Mouse (Mus musculus): ENCODE measurements around the gene Plcb1. TPM values are rescaled to one million over a fixed set of nuclear protein-coding genes. Genes with fewer than 3 reads are reported as not detected.

Gene Plcb1
- polyA plus RNA-seq, 1 experiment from 2014 or later = 7.7 TPM

DNA sequence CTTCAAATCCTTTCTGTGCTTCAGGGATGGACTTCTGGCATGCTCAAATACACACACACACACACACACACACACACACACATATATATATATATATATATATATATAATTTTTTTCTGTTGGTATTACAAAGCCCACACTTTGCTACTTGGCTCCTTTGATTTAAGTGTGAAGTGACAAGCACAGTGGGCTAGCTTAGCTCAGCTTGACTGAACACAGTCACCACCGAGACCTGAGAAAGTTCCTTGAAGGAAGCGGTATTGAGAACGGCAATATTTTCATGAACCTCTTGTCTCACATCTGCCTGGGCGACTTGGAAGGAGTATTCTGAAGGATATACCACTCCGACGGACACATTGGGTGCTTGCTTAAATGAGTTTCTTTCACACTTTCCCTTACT lies 81.5 kb downstream of the Plcb1 start:
- Histone ChIP-seq H3K36me3 (ENCODE audit: control insufficient read depth, insufficient read depth) (no peaks in the 10 kb centered on the region), H3K9ac (ENCODE audit: low read depth, low read length) (no peak overlapping the region), H3K9me3 (ENCODE audit: control insufficient read depth) (no peaks in the 10 kb centered on the region), H3K4me3 (ENCODE audit: low read depth, low read length) (no peak overlapping the region), H3K27me3 (replicated peaks; ENCODE audit: control insufficient read depth, insufficient read depth, low read length) (no peaks in the 10 kb centered on the region), H3K27ac (ENCODE audit: low read depth, low read length) (no peak overlapping the region), H3K4me2 (replicated peaks; ENCODE audit: low read depth) (no peak overlapping the region), H3K4me1 (replicated peaks; ENCODE audit: control insufficient read depth, insufficient read depth, low read length) (no peaks in the 10 kb centered on the region)
- WGBS = 91% methylated on average over 6 of the region's 6 CpGs
- ATAC-seq = no peak
- TF ChIP-seq CTCF (IDR thresholded peaks at IDR 0.05; ENCODE audit: low read depth) = no peak

DNA sequence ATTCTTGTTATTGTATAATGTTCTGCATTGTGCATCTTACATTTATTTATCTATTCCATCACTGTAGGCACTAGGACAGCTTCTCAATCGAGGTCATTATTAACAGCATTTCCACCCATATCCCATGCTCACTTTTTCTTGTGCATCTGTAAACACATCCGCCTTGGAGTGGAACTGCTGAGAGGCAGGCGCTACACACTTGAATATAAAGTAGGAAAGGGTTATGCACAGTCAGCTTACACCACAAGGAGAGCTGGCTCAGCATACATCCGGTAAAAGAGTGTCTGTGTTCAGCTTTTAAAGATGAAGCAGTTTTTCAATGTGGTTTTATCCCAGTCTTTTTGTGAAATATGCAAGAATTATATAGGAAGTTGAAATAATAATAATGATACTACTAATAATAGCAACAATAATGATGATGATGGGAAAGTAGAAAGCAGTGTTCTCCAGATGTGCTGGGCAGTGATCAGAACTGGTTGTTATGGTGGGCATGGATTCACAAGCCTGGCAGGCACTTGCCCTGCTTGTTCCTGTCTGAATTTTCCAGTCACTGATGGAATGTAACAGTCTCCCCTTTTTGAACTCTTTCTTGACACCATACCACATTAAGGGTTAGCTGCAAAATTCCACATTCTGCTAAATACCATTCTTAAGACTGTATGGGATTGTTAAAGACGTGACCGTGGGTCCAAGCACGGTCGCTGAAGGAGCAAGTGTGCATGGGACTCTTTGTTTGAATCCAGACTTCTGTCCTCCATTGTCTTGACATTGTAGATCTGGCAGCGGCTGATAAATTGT lies 86.0 kb downstream of the Plcb1 start:
- 73% methylated on average over 9 of the region's 9 CpGs for WGBS
- TF ChIP-seq CTCF (IDR thresholded peaks at IDR 0.05; ENCODE audit: low read depth) = no peak
- H3K4me2 ChIP-seq (replicated peaks; ENCODE audit: low read depth) = no peak overlapping the region
- no peaks in the 10 kb centered on the region for H3K4me1 ChIP-seq (replicated peaks; ENCODE audit: control insufficient read depth, insufficient read depth, low read length)
- no peaks in the 10 kb centered on the region for H3K36me3 ChIP-seq (ENCODE audit: control insufficient read depth, insufficient read depth)
- H3K9ac ChIP-seq (ENCODE audit: low read depth, low read length) = no peak overlapping the region
- no peaks in the 10 kb centered on the region for H3K9me3 ChIP-seq (ENCODE audit: control insufficient read depth)
- H3K27me3 ChIP-seq (replicated peaks; ENCODE audit: control insufficient read depth, insufficient read depth, low read length) = no peaks in the 10 kb centered on the region
- H3K27ac ChIP-seq (ENCODE audit: low read depth, low read length) = no peak overlapping the region
- no peak for ATAC-seq
- H3K4me3 ChIP-seq (ENCODE audit: low read depth, low read length) = no peak overlapping the region

DNA sequence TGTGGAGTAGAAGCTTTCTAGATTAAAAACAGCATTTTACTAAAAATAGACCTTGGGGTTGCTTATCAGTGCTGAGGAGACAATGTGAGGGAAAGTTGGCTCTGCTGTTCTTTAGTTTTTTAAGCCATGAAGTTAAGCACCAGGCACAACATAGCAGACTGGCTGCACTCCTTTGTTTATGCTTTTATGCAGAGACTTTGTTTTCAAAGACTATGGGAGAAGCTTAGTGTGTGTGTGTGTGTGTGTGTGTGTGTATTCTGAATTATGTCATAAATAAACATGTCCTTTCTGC lies 86.6 kb downstream of the Plcb1 start:
- H3K9ac ChIP-seq (ENCODE audit: low read depth, low read length) = no peak overlapping the region
- no peak overlapping the region for H3K4me2 ChIP-seq (replicated peaks; ENCODE audit: low read depth)
- no peak overlapping the region for H3K27ac ChIP-seq (ENCODE audit: low read depth, low read length)
- H3K36me3 ChIP-seq (ENCODE audit: control insufficient read depth, insufficient read depth) = no peaks in the 10 kb centered on the region
- TF ChIP-seq CTCF (IDR thresholded peaks at IDR 0.05; ENCODE audit: low read depth) = no peak
- no peak overlapping the region for H3K4me3 ChIP-seq (ENCODE audit: low read depth, low read length)
- H3K9me3 ChIP-seq (ENCODE audit: control insufficient read depth) = no peaks in the 10 kb centered on the region
- H3K4me1 ChIP-seq (replicated peaks; ENCODE audit: control insufficient read depth, insufficient read depth, low read length) = no peaks in the 10 kb centered on the region
- no peak for ATAC-seq
- no peaks in the 10 kb centered on the region for H3K27me3 ChIP-seq (replicated peaks; ENCODE audit: control insufficient read depth, insufficient read depth, low read length)

DNA sequence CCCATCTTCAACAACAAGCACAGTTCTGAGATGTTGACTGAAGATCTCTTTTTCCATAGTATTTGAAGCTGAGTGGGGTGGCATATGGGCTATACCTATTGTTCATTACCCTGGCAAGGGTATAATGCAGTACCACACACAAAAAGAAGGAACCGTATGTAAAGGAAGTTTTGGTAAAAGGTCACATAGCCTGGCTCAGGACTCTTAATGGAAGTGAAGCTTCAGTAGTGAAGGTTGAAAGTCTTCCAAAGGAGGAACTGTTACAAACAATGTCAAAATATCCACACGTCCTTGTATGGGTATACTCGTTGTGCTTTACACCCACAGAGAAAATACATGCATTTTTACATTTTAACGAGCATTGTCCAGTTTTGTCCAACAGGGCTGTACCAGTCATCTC lies 91.3 kb downstream of the Plcb1 start:
- Histone ChIP-seq H3K4me2 (replicated peaks; ENCODE audit: low read depth) (no peak overlapping the region), H3K9me3 (ENCODE audit: control insufficient read depth) (no peaks in the 10 kb centered on the region), H3K36me3 (ENCODE audit: control insufficient read depth, insufficient read depth) (no peaks in the 10 kb centered on the region), H3K27me3 (replicated peaks; ENCODE audit: control insufficient read depth, insufficient read depth, low read length) (no peaks in the 10 kb centered on the region), H3K4me1 (replicated peaks; ENCODE audit: control insufficient read depth, insufficient read depth, low read length) (no peaks in the 10 kb centered on the region), H3K9ac (ENCODE audit: low read depth, low read length) (no peak overlapping the region), H3K4me3 (ENCODE audit: low read depth, low read length) (no peak overlapping the region), H3K27ac (ENCODE audit: low read depth, low read length) (no peak overlapping the region)
- TF ChIP-seq CTCF (IDR thresholded peaks at IDR 0.05; ENCODE audit: low read depth) = no peak
- 84% methylated on average over 4 of the region's 4 CpGs for WGBS
- ATAC-seq = no peak

DNA sequence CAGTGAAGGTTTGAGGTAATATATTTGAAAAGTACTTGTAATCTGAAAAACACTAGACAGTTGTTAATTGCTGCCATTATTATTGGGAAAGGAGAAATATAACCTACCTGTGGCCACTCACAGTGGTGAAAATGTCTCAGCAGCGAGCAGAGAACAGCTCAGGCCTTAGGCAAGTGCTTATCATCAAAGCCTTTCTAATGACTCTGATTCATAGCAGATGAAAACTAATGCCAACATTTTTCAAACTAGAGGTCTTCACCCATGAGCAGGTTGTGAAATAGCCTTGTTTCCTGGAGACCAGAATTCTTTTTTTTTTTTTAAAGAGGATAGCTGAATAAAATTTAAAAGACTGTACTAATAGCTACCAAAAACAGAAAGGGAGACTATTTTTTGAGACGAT lies 105.3 kb downstream of the Plcb1 start:
- Histone ChIP-seq H3K9me3 (ENCODE audit: control insufficient read depth) (no peaks in the 10 kb centered on the region), H3K36me3 (ENCODE audit: control insufficient read depth, insufficient read depth) (no peaks in the 10 kb centered on the region), H3K27ac (ENCODE audit: low read depth, low read length) (no peak overlapping the region), H3K4me2 (replicated peaks; ENCODE audit: low read depth) (no peak overlapping the region), H3K27me3 (replicated peaks; ENCODE audit: control insufficient read depth, insufficient read depth, low read length) (no peaks in the 10 kb centered on the region), H3K4me3 (ENCODE audit: low read depth, low read length) (no peak overlapping the region), H3K4me1 (replicated peaks; ENCODE audit: control insufficient read depth, insufficient read depth, low read length) (no peaks in the 10 kb centered on the region), H3K9ac (ENCODE audit: low read depth, low read length) (no peak overlapping the region)
- 63% methylated on average over 2 of the region's 2 CpGs for WGBS
- no peak for TF ChIP-seq CTCF (IDR thresholded peaks at IDR 0.05; ENCODE audit: low read depth)
- no peak for ATAC-seq

DNA sequence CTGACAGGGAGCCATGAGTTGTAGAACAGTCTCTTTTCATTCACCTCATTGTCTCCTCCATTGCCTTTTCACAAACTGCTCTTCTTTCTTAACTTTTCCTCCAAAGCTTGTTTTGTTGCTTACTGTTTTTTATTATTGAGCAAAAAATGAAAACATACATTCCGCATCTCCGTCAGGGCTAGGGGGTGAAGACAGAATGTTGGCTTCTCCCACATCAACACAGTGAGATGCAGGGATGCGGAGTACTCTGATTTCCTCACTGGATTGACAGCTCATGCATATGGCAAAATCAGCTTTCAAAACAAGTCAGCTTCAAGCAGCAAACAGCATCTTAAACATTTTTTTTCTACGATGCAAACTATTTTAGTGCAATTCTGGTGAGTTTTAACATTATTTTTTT lies 108.9 kb downstream of the Plcb1 start:
- no peak for ATAC-seq
- H3K4me1 ChIP-seq (replicated peaks; ENCODE audit: control insufficient read depth, insufficient read depth, low read length) = no peaks in the 10 kb centered on the region
- H3K27me3 ChIP-seq (replicated peaks; ENCODE audit: control insufficient read depth, insufficient read depth, low read length) = no peaks in the 10 kb centered on the region
- no peak overlapping the region for H3K27ac ChIP-seq (ENCODE audit: low read depth, low read length)
- no peak overlapping the region for H3K4me2 ChIP-seq (replicated peaks; ENCODE audit: low read depth)
- no peaks in the 10 kb centered on the region for H3K36me3 ChIP-seq (ENCODE audit: control insufficient read depth, insufficient read depth)
- H3K9me3 ChIP-seq (ENCODE audit: control insufficient read depth) = no peaks in the 10 kb centered on the region
- TF ChIP-seq CTCF (IDR thresholded peaks at IDR 0.05; ENCODE audit: low read depth) = no peak
- no peak overlapping the region for H3K4me3 ChIP-seq (ENCODE audit: low read depth, low read length)
- WGBS = 93% methylated on average over 4 of the region's 4 CpGs
- no peak overlapping the region for H3K9ac ChIP-seq (ENCODE audit: low read depth, low read length)

DNA sequence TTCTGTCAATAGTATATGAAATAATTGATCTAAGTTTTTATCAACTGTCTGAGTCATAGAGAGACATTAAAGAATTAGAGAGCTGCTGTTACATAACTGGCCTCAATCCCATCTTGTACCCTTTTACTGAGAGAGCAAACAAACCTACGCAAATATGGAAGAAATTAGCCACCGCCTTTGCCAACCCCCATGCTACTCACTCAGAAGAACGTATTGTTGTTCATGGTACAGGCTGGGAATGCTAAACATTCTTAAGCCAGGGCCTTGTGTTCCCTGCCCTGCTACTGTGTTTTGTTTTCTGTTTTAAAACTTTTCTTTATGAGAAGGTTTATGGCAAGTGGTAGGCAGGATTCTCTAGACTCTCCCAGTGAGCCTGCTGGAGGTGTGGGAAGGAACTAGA lies 110.3 kb downstream of the Plcb1 start:
- Histone ChIP-seq H3K27ac (ENCODE audit: low read depth, low read length) (no peak overlapping the region), H3K27me3 (replicated peaks; ENCODE audit: control insufficient read depth, insufficient read depth, low read length) (no peaks in the 10 kb centered on the region), H3K4me3 (ENCODE audit: low read depth, low read length) (no peak overlapping the region), H3K36me3 (ENCODE audit: control insufficient read depth, insufficient read depth) (no peaks in the 10 kb centered on the region), H3K9me3 (ENCODE audit: control insufficient read depth) (no peaks in the 10 kb centered on the region), H3K9ac (ENCODE audit: low read depth, low read length) (no peak overlapping the region), H3K4me2 (replicated peaks; ENCODE audit: low read depth) (no peak overlapping the region), H3K4me1 (replicated peaks; ENCODE audit: control insufficient read depth, insufficient read depth, low read length) (no peaks in the 10 kb centered on the region)
- no peak for ATAC-seq
- 69% methylated on average over 3 of the region's 3 CpGs for WGBS
- TF ChIP-seq CTCF (IDR thresholded peaks at IDR 0.05; ENCODE audit: low read depth) = no peak
